ENCODE assay signal across 7 mouse cellular contexts in the genomic region with DNA sequence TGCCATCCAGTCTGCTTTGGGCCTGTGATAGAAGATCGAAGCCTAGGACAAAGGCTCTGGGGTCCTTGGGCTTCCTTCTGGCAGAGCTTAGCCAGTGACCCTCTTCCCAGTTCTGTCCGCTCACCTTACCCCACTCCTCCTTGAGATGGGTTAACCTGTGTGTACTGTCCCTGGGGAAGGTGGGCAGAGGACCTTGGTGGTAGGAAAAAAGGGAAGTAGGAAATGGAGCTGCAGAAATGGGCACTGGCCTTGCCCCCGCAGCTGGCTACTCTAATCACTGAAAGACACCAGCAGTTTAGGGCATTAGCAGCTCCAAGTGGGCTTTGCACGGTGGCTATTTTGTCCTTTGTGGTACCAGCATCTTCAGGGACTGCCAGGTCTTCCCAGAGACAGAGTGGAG. TPM values are rescaled to one million over a fixed set of nuclear protein-coding genes. Genes with fewer than 3 reads are reported as not detected.
DNase-seq lines count a peak whose midpoint lies in the region; ATAC-seq and TF ChIP-seq lines count a peak whose summit lies in the region.

No protein-coding gene starts in this region.

- peaks cover 8% of the 10 kb centered on the region; the same call in 1 of the 2 replicates for H3K36me3 ChIP-seq in kidney, embryonic 14.5 days (ENCODE audit: control insufficient read depth, insufficient read depth, low read length)
- peaks cover 15% of the 10 kb centered on the region for H3K36me3 ChIP-seq in liver, embryonic 13.5 days

- H3K9ac ChIP-seq in kidney, embryonic 14.5 days (ENCODE audit: low read depth, low read length), result no peak overlapping the region
- H3K9ac ChIP-seq in liver, embryonic 13.5 days, result no peak overlapping the region

- H3K4me3 ChIP-seq in kidney, embryonic 14.5 days (ENCODE audit: low read length), result no peak overlapping the region
- no peak overlapping the region for H3K4me3 ChIP-seq in bone marrow, adult 2 months (replicated peaks; ENCODE audit: control insufficient read depth, low read depth, low read length)
- H3K4me3 ChIP-seq in liver, embryonic 13.5 days (replicated peaks), result no peak overlapping the region
- no peak overlapping the region for H3K4me3 ChIP-seq in lung, adult 2 months (replicated peaks; ENCODE audit: extremely low read depth, low read depth, low read length)

- H3K4me1 ChIP-seq in kidney, embryonic 14.5 days (ENCODE audit: control insufficient read depth, insufficient read depth, low read length), result peaks cover 12% of the 10 kb centered on the region
- peaks cover 19% of the 10 kb centered on the region for H3K4me1 ChIP-seq in bone marrow, adult 2 months (ENCODE audit: control insufficient read depth, insufficient read depth, low read length)
- H3K4me1 ChIP-seq in liver, embryonic 13.5 days (replicated peaks), result peaks cover 37% of the 10 kb centered on the region
- peaks cover 12% of the 10 kb centered on the region for H3K4me1 ChIP-seq in lung, adult 2 months (ENCODE audit: control insufficient read depth, insufficient read depth, low read length)

- H3K9me3 ChIP-seq in kidney, embryonic 14.5 days (ENCODE audit: control insufficient read depth, low read length), result no peaks in the 10 kb centered on the region
- H3K9me3 ChIP-seq in liver, embryonic 13.5 days (replicated peaks), result no peaks in the 10 kb centered on the region

- TF ChIP-seq CTCF in bone marrow, adult 2 months (IDR thresholded peaks at IDR 0.05; ENCODE audit: control insufficient read depth, insufficient read depth, low read length), result no peak
- TF ChIP-seq CTCF in lung, adult 2 months (IDR thresholded peaks at IDR 0.05; ENCODE audit: insufficient read depth, low read length), result no peak

- DNase-seq in kidney, postnatal 25 days, result no peak
- peak; percentile 48 for DNase-seq in A20 (ENCODE audit: low read depth, low spot score)
- no peak for DNase-seq in liver, embryonic 13.5 days
- DNase-seq in right cerebral cortex, adult 2 months (ENCODE audit: low spot score in 2 of 2), result no peak
- no peak for DNase-seq in lung, adult 2 months

- no peak for TF ChIP-seq POLR2A in bone marrow, adult 2 months (IDR thresholded peaks at IDR 0.05; ENCODE audit: borderline replicate concordance, control insufficient read depth, low read depth, low read length)
- no peak for TF ChIP-seq POLR2A in lung, adult 2 months (IDR thresholded peaks at IDR 0.05; ENCODE audit: borderline replicate concordance, extremely low read depth, low read depth, low read length)

- no peak overlapping the region for H3K4me2 ChIP-seq in kidney, embryonic 14.5 days (replicated peaks; ENCODE audit: low read depth, low read length)
- no peak overlapping the region for H3K4me2 ChIP-seq in liver, embryonic 13.5 days

- peak overlapping the region; percentile 55; the same call in 1 of the 2 replicates for H3K27ac ChIP-seq in kidney, embryonic 14.5 days (ENCODE audit: low read depth, low read length)
- H3K27ac ChIP-seq in bone marrow, adult 2 months (ENCODE audit: control insufficient read depth, insufficient read depth, low read depth, low read length, poor library complexity), result peak overlapping the region; percentile 54
- H3K27ac ChIP-seq in liver, embryonic 13.5 days, result peak overlapping the region; percentile 29; the same call in 1 of the 2 replicates

- WGBS in kidney, embryonic 14.5 days, result 86% methylated on average over 4 of the region's 4 CpGs
- 29% methylated on average over 4 of the region's 4 CpGs for WGBS in bone marrow, adult 2 months
- WGBS in liver, embryonic 13.5 days (ENCODE audit: insufficient replicate concordance), result 52% methylated on average over 4 of the region's 4 CpGs
- 65% methylated on average over 4 of the region's 4 CpGs for WGBS in lung, adult 2 months

- no peaks in the 10 kb centered on the region for H3K27me3 ChIP-seq in kidney, embryonic 14.5 days (ENCODE audit: control insufficient read depth, insufficient read depth, low read length)
- H3K27me3 ChIP-seq in liver, embryonic 13.5 days, result no peaks in the 10 kb centered on the region

- ATAC-seq in kidney, embryonic 14.5 days (ENCODE audit: low FRiP score, low TSS enrichment), result peak; percentile 22; the same call in 1 of the 2 replicates
- no peak for ATAC-seq in liver, embryonic 13.5 days (ENCODE audit: low read depth)

RNA-seq across cellular contexts. Expression of a gene that starts 12.6 kb away (rescaled TPM):
- polyA plus RNA-seq in kidney, embryonic 14.5 days (2014; fragmentation: Nextera tagmentation; extraction: Ambion mirVana), result 0.60 and 0.61 TPM in 2 replicates
- polyA plus RNA-seq in bone marrow, adult 2 months (2011; ENCODE audit: insufficient read depth, insufficient read length, low replicate concordance, missing spikeins), result 3.6 and 12.5 TPM in 2 replicates
- 0.36 and 0.39 TPM in 2 replicates for polyA plus RNA-seq in liver, embryonic 13.5 days (2015; fragmentation: Nextera tagmentation; extraction: Ambion mirVana)
- polyA plus RNA-seq in lung, adult 2 months (2012; rRNA removed), result 11.9 and 13.9 TPM in 2 replicates

RNA-seq across cellular contexts. Expression of a gene that starts 30.1 kb away (rescaled TPM):
- 64.3 and 72.1 TPM in 2 replicates for polyA plus RNA-seq in kidney, embryonic 14.5 days (2014; fragmentation: Nextera tagmentation; extraction: Ambion mirVana)
- 25.1 and 39.9 TPM in 2 replicates for polyA plus RNA-seq in bone marrow, adult 2 months (2011; ENCODE audit: insufficient read depth, insufficient read length, low replicate concordance, missing spikeins)
- 25.9 and 32.0 TPM in 2 replicates for polyA plus RNA-seq in liver, embryonic 13.5 days (2015; fragmentation: Nextera tagmentation; extraction: Ambion mirVana)
- polyA plus RNA-seq in lung, adult 2 months (2012; rRNA removed), result 9.5 and 14.2 TPM in 2 replicates

RNA-seq across cellular contexts. Expression of a gene that starts 48.6 kb away (rescaled TPM):
- polyA plus RNA-seq in kidney, embryonic 14.5 days (2014; fragmentation: Nextera tagmentation; extraction: Ambion mirVana), result 30.6 and 36.9 TPM in 2 replicates
- 9.4 and 15.8 TPM in 2 replicates for polyA plus RNA-seq in bone marrow, adult 2 months (2011; ENCODE audit: insufficient read depth, insufficient read length, low replicate concordance, missing spikeins)
- polyA plus RNA-seq in liver, embryonic 13.5 days (2015; fragmentation: Nextera tagmentation; extraction: Ambion mirVana), result 16.1 and 19.6 TPM in 2 replicates
- 7.8 and 8.8 TPM in 2 replicates for polyA plus RNA-seq in lung, adult 2 months (2012; rRNA removed)

RNA-seq across cellular contexts. Expression of a gene that starts 49.6 kb away (rescaled TPM):
- polyA plus RNA-seq in kidney, embryonic 14.5 days (2014; fragmentation: Nextera tagmentation; extraction: Ambion mirVana), result 0.11 TPM in 1 of 2 replicates, not detected in the other
- polyA plus RNA-seq in bone marrow, adult 2 months (2011; ENCODE audit: insufficient read depth, insufficient read length, low replicate concordance, missing spikeins), result not detected in 2 replicates
- polyA plus RNA-seq in liver, embryonic 13.5 days (2015; fragmentation: Nextera tagmentation; extraction: Ambion mirVana), result not detected in 2 replicates
- 14.9 and 15.8 TPM in 2 replicates for polyA plus RNA-seq in lung, adult 2 months (2012; rRNA removed)
